Mouse (Mus musculus) adrenal gland, postnatal 0 days (tissue): ENCODE measurements around the gene Olfr694. TPM values are rescaled to one million over a fixed set of nuclear protein-coding genes. Genes with fewer than 3 reads are reported as not detected.

ENCODE experiments used
- polyA plus RNA-seq: library from polyadenylated mRNA; unstranded; fragments of >200 nt; fragmentation: Nextera tagmentation; extraction: Ambion mirVana; gene quantifications from 2 replicates; pipeline ENCODE4 v1.2.1, GENCODE M21; 2015

The Olfr694 gene
- polyA plus RNA-seq, result not detected in 2 replicates

GRCm38 (mm10) chr7:106691714-106692113 lies at the start of gene Olfr694:
Gene Olfr694 (minus strand): TSS chr7:106691814.

GRCm38 (mm10) chr7:106716296-106716695 lies 24.7 kb upstream of the Olfr694 start, which contains the start of gene Olfr695:
Gene Olfr695 (minus strand): TSS chr7:106716396.

GRCm38 (mm10) chr7:106680484-106680883 lies 11.1 kb downstream of the Olfr694 start, which contains the start of gene Olfr693:
Gene Olfr693 (minus strand): TSS chr7:106680584.

Other genes starting within 250 kb of the Olfr694 start
- gene Olfr693, start 11.2 kb downstream of the Olfr694 start, polyA plus RNA-seq, result not detected in 2 replicates
- not detected in 2 replicates for gene Olfr695, start 24.6 kb upstream of the Olfr694 start, polyA plus RNA-seq
- gene Olfr697, start 50.6 kb upstream of the Olfr694 start, polyA plus RNA-seq, result not detected in 2 replicates
- not detected in 2 replicates for gene Olfr698, start 63.6 kb upstream of the Olfr694 start, polyA plus RNA-seq
- gene Olfr699, start 101.4 kb upstream of the Olfr694 start, polyA plus RNA-seq, result not detected in 2 replicates
- gene Olfr700, start 117.0 kb upstream of the Olfr694 start, polyA plus RNA-seq, result not detected in 2 replicates
- gene Olfr701, start 122.3 kb upstream of the Olfr694 start, polyA plus RNA-seq, result not detected in 2 replicates
- gene Olfr702, start 142.1 kb upstream of the Olfr694 start, polyA plus RNA-seq, result not detected in 2 replicates
- gene Olfr703, start 151.5 kb upstream of the Olfr694 start, polyA plus RNA-seq, result not detected in 2 replicates
- gene Olfr704, start 171.4 kb upstream of the Olfr694 start, polyA plus RNA-seq, result not detected in 2 replicates
- not detected in 2 replicates for gene Olfr705, start 185.1 kb upstream of the Olfr694 start, polyA plus RNA-seq
- gene Olfr706, start 196.3 kb upstream of the Olfr694 start, polyA plus RNA-seq, result not detected in 2 replicates
- not detected in 2 replicates for gene Olfr707, start 209.4 kb upstream of the Olfr694 start, polyA plus RNA-seq
- not detected in 2 replicates for gene Olfr1532-ps1, start 216.2 kb upstream of the Olfr694 start, polyA plus RNA-seq
- not detected in 2 replicates for gene Olfr709-ps1, start 240.4 kb upstream of the Olfr694 start, polyA plus RNA-seq